ENCODE assay signal across 18 mouse cellular contexts in the genomic region with DNA sequence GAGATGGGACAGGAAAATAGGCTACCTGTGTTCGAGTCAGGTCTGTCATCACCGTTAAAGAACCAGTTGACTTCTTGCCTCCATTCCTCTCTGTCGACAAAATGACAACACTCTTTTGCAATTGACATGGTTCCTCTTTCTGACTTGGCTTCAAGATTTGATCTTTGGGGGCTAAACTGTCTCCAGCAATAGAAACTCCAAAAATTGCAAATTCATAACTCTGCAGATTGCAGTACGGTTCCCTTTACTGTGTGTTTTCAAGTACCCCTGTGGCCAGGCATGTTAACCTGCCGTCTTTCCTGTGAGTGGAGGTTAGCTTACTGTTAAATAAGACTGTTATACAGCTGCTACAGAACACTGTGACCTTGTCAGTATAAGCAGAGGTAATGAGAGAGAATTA.
A peak's percentile ranks its signal among the peaks of the same experiment; 100 is the strongest.
DNase-seq lines count a peak whose midpoint lies in the region; ATAC-seq and TF ChIP-seq lines count a peak whose summit lies in the region.
"Had no signal": no experiment of that assay in that cellular context is flagged by ENCODE, and none has a peak within 500 bp of the region (broad histone marks: within the 10 kb centered on the region; RNA-seq: fewer than 3 reads in every experiment).

No protein-coding gene starts in this region.

- H3K27me3 ChIP-seq in midbrain, embryonic 11.5 days (ENCODE audit: control insufficient read depth, insufficient read depth, low read length): no peaks in the 10 kb centered on the region
- H3K27me3 ChIP-seq in midbrain, embryonic 14.5 days (ENCODE audit: control insufficient read depth, insufficient read depth, low read length): no peaks in the 10 kb centered on the region
- H3K27me3 ChIP-seq in forebrain, embryonic 14.5 days (replicated peaks; ENCODE audit: control insufficient read depth, insufficient read depth, low read length): no peaks in the 10 kb centered on the region
- H3K27me3 ChIP-seq: embryonic facial prominence, embryonic 13.5 days; hindbrain, embryonic 13.5 days; intestine, embryonic 15.5 days; kidney, embryonic 15.5 days; limb, embryonic 15.5 days; neural tube, embryonic 12.5 days had no signal

- no peak overlapping the region for H3K4me3 ChIP-seq in midbrain, embryonic 11.5 days (ENCODE audit: low read depth, low read length)
- H3K4me3 ChIP-seq in midbrain, embryonic 14.5 days (replicated peaks; ENCODE audit: low read depth, low read length): no peak overlapping the region
- no peak overlapping the region for H3K4me3 ChIP-seq in bone marrow macrophage, adult 2 months (ENCODE audit: insufficient read depth, low read length)
- no peak overlapping the region for H3K4me3 ChIP-seq in forebrain, embryonic 14.5 days (ENCODE audit: low read depth, low read length)
- H3K4me3 ChIP-seq: embryonic facial prominence, embryonic 13.5 days; hindbrain, embryonic 13.5 days; intestine, embryonic 15.5 days; kidney, embryonic 15.5 days; limb, embryonic 15.5 days; neural tube, embryonic 12.5 days had no signal

- peak; percentile 68 for DNase-seq in midbrain, embryonic 11.5 days (ENCODE audit: low spot score, missing footprints)
- no peak for DNase-seq in midbrain, embryonic 14.5 days
- no peak for DNase-seq in forebrain, embryonic 14.5 days (ENCODE audit: low spot score)
- no peak for DNase-seq in left cerebral cortex, adult 11 months (ENCODE audit: low spot score)
- DNase-seq: adrenal gland, adult 8-10 months; cerebellum, adult 18-20 months; gastrocnemius, postnatal 10 days; heart, postnatal 10 days; thymus, adult 2 months had no signal

- no peak overlapping the region for H3K4me2 ChIP-seq in midbrain, embryonic 11.5 days
- H3K4me2 ChIP-seq in midbrain, embryonic 14.5 days (ENCODE audit: low read length): no peak overlapping the region
- no peak overlapping the region for H3K4me2 ChIP-seq in forebrain, embryonic 14.5 days (ENCODE audit: low read length)
- H3K4me2 ChIP-seq: embryonic facial prominence, embryonic 13.5 days; hindbrain, embryonic 13.5 days; intestine, embryonic 15.5 days; kidney, embryonic 15.5 days; limb, embryonic 15.5 days; neural tube, embryonic 12.5 days had no signal

- H3K36me3 ChIP-seq in midbrain, embryonic 11.5 days (ENCODE audit: control insufficient read depth, insufficient read depth, low read length): 0 out of 2 replicates have a peak, but pooled peaks cover 2% of the 10 kb centered on the region
- H3K36me3 ChIP-seq in midbrain, embryonic 14.5 days (ENCODE audit: control insufficient read depth, insufficient read depth, low read length): peaks cover 13% of the 10 kb centered on the region
- 0 out of 2 replicates have a peak, but pooled peaks cover 3% of the 10 kb centered on the region for H3K36me3 ChIP-seq in forebrain, embryonic 14.5 days (ENCODE audit: control insufficient read depth, insufficient read depth, low read length)

- no peaks in the 10 kb centered on the region for H3K4me1 ChIP-seq in midbrain, embryonic 11.5 days (ENCODE audit: control insufficient read depth, insufficient read depth, low read length)
- no peaks in the 10 kb centered on the region for H3K4me1 ChIP-seq in midbrain, embryonic 14.5 days (ENCODE audit: control insufficient read depth, insufficient read depth, low read length)
- H3K4me1 ChIP-seq in bone marrow macrophage, adult 2 months (ENCODE audit: control insufficient read depth, insufficient read depth, low read length): peaks cover 26% of the 10 kb centered on the region
- H3K4me1 ChIP-seq in forebrain, embryonic 14.5 days (ENCODE audit: control insufficient read depth, insufficient read depth, low read length): no peaks in the 10 kb centered on the region
- H3K4me1 ChIP-seq: hindbrain, embryonic 13.5 days; intestine, embryonic 15.5 days; kidney, embryonic 15.5 days; limb, embryonic 15.5 days; neural tube, embryonic 12.5 days had no signal

- ATAC-seq in midbrain, embryonic 11.5 days (ENCODE audit: low FRiP score): no peak
- no peak for ATAC-seq in midbrain, embryonic 14.5 days (ENCODE audit: low FRiP score, low TSS enrichment)
- peak; percentile 65 to 75 for ATAC-seq in hematopoietic stem cell, adult 5-6 weeks (replicated peaks in 1 of 2; ENCODE audit: insufficient read depth in 1 of 2, low FRiP score in 2 of 2, low TSS enrichment in 1 of 2, low read depth in 1 of 2, poor library complexity in 2 of 2, severe bottlenecking in 2 of 2)
- peak; percentile 37 for ATAC-seq in neutrophil, adult 5-6 weeks (ENCODE audit: extremely low read depth, insufficient number of reproducible peaks, low FRiP score, poor library complexity, severe bottlenecking)
- no peak for ATAC-seq in forebrain, embryonic 14.5 days
- ATAC-seq: intestine, embryonic 15.5 days had no signal

- H3K9me3 ChIP-seq in midbrain, embryonic 11.5 days (ENCODE audit: control insufficient read depth, low read length): no peaks in the 10 kb centered on the region
- no peaks in the 10 kb centered on the region for H3K9me3 ChIP-seq in midbrain, embryonic 14.5 days (ENCODE audit: control insufficient read depth, low read length)
- H3K9me3 ChIP-seq in forebrain, embryonic 14.5 days (replicated peaks; ENCODE audit: control insufficient read depth, low read length): no peaks in the 10 kb centered on the region
- H3K9me3 ChIP-seq: embryonic facial prominence, embryonic 13.5 days; hindbrain, embryonic 13.5 days; intestine, embryonic 15.5 days; kidney, embryonic 15.5 days; limb, embryonic 15.5 days; neural tube, embryonic 12.5 days had no signal

- no peak for TF ChIP-seq CTCF in bone marrow macrophage, adult 2 months (IDR thresholded peaks at IDR 0.05; ENCODE audit: low read depth, low read length)

- TF ChIP-seq POLR2A in bone marrow macrophage, adult 2 months (IDR thresholded peaks at IDR 0.05; ENCODE audit: borderline replicate concordance, low read depth, low read length): no peak

- H3K27ac ChIP-seq in midbrain, embryonic 11.5 days (ENCODE audit: low read depth, low read length): no peak overlapping the region
- H3K27ac ChIP-seq in midbrain, embryonic 14.5 days (replicated peaks; ENCODE audit: low read depth, low read length): no peak overlapping the region
- peak overlapping the region; percentile 88 for H3K27ac ChIP-seq in bone marrow macrophage, adult 2 months (ENCODE audit: insufficient read depth, low read depth, low read length)
- H3K27ac ChIP-seq in forebrain, embryonic 14.5 days (ENCODE audit: low read depth, low read length): no peak overlapping the region
- H3K27ac ChIP-seq: embryonic facial prominence, embryonic 13.5 days; hindbrain, embryonic 13.5 days; intestine, embryonic 15.5 days; kidney, embryonic 15.5 days; limb, embryonic 15.5 days; neural tube, embryonic 12.5 days had no signal

- H3K9ac ChIP-seq in midbrain, embryonic 11.5 days (ENCODE audit: low read length): no peak overlapping the region
- no peak overlapping the region for H3K9ac ChIP-seq in midbrain, embryonic 14.5 days (replicated peaks; ENCODE audit: low read length)
- no peak overlapping the region for H3K9ac ChIP-seq in forebrain, embryonic 14.5 days (ENCODE audit: low read length)
- H3K9ac ChIP-seq: embryonic facial prominence, embryonic 13.5 days; hindbrain, embryonic 13.5 days; intestine, embryonic 15.5 days; kidney, embryonic 15.5 days; limb, embryonic 15.5 days; neural tube, embryonic 12.5 days had no signal

- 92% methylated on average over 5 of the region's 5 CpGs for WGBS in midbrain, embryonic 11.5 days
- 92% methylated on average over 5 of the region's 5 CpGs for WGBS in midbrain, embryonic 14.5 days
- 92% methylated on average over 5 of the region's 5 CpGs for WGBS in forebrain, embryonic 14.5 days

Comparison
In these comparisons a context has a peak if more than half of its experiments do, and no peak if none do; other contexts are left out.
1. ATAC-seq: peak in hematopoietic stem cell, adult 5-6 weeks (2 of 2) and neutrophil, adult 5-6 weeks (single experiment); none in midbrain, embryonic 11.5 days (single experiment), midbrain, embryonic 14.5 days (single experiment) and forebrain, embryonic 14.5 days (single experiment).